Mouse (Mus musculus) right cerebral cortex, postnatal 10 days (tissue): ENCODE data around the gene Ncs1.

Experiments
- DNase-seq, 2 experiments: peaks; one replicate each; pipeline ENCODE4 v3.0.0; 2021; ENCODE audit warnings: low spot score in 2 of 2

Ncs1 gene

GRCm38 (mm10) chr2:31337706-31338330 is 92.2 kb downstream of the Ncs1 start:
- DNase-seq, result peak in 1 of 2 experiments; percentile 42

- no peak for DNase-seq
These were observed 94.2 kb downstream of the Ncs1 start for GRCm38 (mm10) chr2:31339826-31340225.

DNA sequence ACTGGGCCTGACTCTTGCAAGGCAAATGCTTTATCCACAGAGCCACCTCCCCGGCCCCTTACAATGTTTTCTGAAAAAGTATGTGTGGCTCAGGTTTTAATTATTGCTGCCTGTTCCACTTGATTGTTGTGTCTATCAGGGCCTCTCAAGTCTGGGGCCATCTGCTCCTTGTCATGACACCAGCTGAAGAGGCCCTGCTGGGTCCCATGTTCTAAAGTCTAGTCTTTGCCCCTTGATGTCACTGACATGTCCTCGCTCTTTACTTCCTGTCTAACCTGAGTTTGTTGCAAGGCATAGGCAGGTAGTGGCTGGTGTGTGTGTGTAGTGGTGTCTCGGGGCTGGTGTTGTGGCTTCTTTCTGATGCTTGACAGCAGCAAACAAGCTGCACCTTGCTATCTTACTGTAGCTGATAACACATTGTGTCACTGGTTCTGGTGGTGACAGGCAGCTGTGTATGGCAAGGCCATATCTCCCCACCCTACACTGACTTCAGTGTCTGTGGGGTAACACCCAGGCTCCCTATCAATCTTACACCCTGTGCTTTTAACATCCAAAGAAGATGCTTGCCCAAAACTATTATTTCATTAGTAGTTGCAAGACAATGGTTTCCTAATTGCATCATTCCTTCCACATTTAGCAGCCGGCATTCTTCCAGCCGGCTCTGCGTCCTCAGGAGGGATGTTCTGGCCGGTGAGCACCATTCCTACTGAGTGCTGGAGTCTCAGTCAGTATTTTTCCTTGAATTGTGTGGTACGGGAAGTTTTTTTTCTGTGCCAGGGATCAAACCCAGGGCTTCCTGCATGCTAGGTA is 96.3 kb downstream of the Ncs1 start:
- no peak for DNase-seq
